Mouse (Mus musculus): ENCODE measurements at regions not wholly inside any gene's neighbourhood (a gene's known extent, or its start where the extent isn't known, plus 50 kb on each side); places are given as distances from the start of the nearest gene placed in this dataset.

DNA sequence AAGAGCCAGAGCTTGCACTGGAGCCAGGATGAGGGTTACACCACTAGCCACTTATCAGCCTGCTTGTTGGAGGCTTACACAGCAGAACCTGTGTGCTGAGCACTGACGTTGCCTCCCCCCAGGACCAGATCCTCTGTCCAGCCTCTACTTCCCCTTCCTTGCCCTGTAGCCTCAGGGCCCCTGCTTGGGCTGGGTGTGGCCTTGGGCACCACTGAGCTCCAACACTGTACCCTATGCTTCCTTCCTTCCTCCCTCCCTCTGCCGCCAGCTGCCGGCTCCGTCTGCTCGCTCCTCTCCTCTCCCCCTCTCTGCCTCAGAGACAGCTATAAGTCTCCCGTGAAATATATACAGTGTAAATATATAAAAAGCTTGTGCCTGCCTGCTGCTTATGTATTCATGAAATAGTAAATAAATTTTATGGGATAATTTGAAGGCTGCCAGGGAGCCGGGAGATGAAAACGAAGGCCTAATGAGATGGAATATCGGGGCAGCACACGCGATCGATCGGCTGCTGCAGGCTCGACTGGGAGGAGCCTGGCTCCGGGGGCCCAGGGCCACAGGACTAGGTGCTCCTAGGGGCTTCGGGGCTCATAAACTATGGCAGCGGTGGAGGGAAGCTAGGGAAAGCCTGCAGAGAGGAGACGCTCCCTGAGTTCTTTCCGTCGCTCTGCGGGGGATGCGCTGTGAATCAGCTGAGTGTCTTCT, 135.6 kb downstream of the Rbm19 start:
- no peak for DNase-seq (ENCODE audit: low read depth, low spot score)

DNA sequence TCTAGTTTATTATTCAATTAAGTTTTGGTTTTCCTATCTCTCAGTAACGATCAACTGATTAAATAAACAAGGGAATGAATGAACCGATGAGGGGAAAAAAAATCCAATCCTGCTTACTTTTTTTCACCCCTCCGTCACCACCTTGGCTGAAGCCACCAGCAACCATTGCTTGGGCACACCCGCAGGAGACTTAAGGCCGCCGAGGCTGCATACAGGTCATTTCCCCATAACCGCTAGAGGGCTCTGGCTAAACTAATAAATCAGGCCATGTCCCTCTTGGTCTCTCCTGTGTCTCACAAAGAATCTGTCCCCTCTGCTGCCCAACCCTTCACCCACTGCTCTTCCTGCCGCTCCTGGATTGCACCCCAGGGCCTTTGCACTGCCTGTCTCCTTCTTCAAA, 136.3 kb downstream of the Rbm19 start:
- DNase-seq (ENCODE audit: low read depth, low spot score): no peak

DNA sequence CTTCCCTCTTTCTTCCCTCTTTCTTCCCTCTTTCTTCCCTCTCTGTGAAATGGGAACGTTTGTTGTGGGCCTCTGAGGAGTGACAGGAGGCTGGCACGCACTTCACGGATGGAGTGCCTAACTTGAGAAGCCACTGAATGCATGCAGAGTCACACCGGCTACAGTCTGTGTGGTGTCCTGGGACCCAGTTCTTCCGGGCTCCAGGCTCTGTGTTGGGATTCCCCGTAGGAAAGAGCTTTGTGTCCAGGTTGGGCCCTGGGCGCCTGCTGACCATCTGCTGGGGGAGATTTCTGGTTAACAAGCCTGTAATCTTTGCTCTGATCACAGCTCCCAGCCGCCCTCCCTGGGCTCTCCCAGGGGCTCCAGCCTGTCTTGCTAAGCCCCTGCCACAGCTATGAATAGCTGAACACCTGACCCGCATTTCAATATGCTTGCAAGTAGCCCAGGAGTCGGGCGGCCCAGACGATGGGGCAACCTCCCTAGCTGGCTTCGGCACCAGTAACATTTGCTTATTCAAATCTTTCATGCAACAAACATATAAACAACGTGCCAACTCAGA, 146.5 kb downstream of the Rbm19 start:
- DNase-seq (ENCODE audit: low read depth, low spot score): no peak

DNA sequence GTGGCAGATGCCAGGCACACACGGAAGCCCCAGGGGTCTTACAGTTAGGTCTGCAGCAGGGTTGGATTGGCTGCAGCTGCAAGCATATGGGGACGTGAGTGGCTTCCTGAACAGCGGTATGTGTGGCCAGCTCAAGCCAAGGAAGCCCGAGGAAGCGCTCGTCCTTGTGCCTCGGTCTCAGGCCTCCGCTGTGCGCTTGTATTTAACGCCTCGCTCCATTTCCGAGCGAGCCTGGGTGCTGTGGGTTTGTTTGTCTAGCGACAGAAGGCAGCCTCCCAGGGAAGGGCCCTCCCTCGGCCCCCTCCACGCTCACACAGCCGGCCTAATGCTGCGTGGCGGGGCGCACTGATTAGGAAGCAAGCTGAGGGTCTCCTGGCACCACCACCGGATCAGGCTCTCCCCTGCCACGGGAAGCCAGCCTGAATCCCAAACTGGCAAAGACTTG, 153.2 kb downstream of the Rbm19 start:
- DNase-seq (ENCODE audit: low read depth, low spot score): no peak

DNA sequence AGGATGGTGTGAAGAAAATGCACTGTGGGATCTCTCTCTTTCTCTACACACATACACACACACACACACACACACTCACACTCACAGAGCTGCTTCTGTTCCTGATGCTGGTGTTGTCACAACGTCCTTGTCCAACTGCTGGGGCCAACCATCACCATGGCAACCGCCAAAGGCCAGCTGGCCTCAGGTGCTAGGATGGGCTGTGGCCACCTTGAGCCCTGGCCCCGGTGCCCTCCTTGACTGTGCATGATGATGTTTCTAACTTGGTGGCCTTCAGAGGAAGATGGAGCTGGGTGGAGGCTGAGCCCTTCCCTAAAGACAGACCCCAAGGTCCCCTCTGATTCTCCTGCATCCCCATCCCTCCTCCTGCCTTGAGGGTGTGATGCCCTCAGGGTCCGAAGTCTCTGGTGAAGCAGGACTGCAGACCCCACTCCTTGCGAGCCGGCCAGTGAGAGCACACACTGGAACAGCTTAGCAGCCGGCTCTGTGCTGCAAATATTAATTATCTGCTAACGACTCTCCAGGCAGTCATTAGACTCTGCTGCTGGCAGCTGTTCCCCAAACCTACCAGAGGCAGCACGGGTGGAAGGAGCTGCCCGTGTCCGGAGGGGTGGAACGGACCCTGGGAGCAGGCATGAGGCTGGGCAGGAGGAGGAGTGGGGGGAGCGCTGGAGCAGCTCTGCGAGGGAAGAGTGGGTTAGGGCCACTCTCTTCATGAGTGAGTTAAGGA, 154.8 kb downstream of the Rbm19 start:
- no peak for DNase-seq (ENCODE audit: low read depth, low spot score)

DNA sequence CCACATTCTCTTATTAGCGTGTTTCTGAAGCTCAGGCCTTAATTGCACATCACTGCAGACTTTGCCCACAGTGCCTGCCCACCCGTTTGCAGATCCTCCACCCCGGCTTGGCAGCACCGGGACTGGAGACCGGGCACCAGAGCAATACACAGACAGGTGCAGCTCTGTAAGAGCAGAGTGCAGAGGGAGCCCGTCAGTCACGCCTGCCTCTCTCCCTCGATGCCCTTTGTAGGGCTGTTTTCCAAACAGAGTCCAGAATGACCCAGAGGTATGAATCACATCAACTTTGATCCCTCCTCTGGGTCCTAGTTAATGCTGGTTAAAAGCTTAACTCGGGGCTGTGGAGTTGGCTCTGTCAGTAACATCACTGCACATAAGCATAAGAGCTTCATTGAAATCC, 155.3 kb upstream of the Lhx5 start:
- no peak for DNase-seq (ENCODE audit: low read depth, low spot score)

DNA sequence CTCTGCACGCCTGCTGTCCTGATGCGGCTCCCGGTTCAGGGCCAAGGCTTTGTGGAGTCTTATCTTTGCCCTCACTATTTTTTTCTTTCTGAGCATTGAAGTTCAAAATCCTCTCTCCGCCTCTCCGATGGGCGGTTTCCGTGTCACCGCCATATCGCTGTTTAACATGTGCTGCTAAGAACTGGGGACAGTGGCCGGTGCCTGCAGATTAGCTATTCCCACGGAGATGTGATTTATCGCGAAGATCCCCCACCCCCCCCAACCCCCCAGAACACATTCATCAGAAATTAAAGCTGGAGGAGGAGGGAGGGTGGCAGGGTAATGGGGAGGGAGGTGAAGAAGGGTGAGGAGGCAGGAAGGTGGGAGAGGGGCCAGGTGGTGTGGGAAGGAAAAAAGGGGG, 151.2 kb upstream of the Lhx5 start:
- no peak for DNase-seq (ENCODE audit: low read depth, low spot score)

DNA sequence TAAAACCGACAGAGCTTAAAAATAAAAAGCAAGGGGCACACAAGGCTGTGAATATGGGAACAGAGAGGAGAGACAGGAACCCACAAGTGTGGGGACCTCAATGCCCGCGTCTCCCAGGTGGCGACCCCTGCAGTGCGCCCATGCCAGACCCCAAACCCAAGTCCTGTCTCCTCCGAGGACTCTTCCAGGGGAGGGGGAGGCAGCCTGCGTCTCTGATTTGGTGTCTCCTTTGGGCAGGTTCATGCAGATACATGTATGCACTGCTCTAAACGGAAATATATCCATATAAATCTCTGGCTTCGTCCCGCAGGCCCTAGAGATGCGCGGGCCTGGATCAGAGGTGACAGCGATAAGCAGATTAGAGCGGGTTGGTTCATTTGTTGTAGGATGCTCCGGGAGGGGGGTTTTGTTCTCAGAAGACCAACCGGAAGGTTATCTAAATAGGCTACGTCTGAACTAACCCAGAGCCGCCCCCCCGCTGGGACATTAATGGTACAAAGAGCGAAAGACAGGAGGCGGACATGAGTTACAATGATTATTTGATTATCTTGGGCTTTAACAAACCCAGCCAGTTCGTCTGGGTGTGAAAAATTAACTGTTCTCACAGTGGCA, 150.4 kb upstream of the Lhx5 start:
- no peak for DNase-seq (ENCODE audit: low read depth, low spot score)

DNA sequence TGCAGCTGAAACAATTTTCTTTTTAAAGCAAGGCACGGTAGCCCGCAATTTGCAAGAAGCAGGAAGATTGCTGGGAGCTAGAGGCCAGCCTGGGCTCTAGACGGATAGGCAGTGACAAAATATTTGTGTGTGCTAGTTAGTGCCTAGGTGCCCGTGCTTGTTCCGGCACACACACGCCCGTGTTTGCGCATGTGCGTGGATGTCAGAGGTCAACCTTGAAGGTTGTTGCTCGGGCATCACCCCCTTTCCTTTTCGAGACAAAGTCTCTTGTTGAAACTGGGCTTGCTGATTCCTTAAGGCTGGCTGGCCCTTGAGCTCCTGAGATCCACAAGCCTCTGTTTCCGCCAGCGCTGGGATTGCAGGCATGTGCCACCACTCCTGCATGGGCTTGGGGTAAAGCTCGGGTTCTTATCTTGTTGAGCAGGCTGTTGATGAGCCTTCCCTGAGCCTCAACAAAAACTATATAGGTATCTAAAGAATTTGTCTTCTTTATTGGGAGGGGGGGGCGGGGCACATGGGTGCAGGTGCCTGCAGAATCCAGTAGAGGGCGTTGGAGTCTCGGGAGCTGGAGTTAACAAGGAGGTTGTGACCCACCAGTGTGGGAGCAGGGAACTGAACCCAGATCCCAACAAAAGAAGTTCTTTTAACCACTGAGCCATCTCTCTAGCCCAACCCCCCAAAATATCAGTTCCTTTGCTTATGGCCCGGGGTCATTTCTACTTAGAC, 149.5 kb upstream of the Lhx5 start:
- DNase-seq (ENCODE audit: low read depth, low spot score): no peak

DNA sequence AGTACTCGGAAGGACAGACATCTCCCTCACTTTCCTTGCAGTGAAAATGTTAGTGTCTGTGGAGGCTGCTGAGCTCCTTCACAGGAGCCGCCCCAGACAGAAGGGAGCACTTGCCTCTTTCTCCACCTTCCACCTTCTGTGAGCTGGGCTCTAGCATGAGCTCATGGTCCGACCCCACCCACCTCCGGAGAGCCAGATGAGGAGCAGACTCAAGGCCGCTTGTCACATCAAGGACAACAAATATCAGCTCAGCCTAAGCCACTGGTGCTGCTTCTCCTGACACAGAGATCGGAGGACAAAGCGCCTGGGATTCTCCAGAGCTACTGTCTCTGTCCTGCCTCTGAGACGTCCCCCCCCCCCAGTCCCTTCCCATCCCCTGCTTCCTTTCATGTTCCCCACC, 146.9 kb upstream of the Lhx5 start:
- no peak for DNase-seq (ENCODE audit: low read depth, low spot score)

DNA sequence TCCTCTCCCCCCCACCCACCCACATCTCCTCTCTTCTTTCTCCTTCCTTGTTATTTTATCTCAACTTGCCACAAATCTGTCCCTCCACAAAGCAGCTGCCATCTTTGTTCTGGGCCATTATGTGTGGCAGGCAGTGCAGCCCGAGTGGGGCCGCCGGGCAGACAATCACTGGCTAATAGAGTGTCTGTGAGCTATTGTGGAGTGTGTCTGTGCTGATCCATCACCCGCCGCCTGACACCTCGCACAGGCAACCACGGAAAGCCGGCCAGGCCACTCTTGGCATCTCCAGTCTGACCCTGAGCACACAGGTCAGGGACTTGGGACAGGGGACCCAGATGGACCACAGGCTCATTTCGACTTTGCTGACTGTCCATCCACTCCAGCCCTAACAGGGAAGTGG, 146.5 kb upstream of the Lhx5 start:
- DNase-seq (ENCODE audit: low read depth, low spot score): no peak

DNA sequence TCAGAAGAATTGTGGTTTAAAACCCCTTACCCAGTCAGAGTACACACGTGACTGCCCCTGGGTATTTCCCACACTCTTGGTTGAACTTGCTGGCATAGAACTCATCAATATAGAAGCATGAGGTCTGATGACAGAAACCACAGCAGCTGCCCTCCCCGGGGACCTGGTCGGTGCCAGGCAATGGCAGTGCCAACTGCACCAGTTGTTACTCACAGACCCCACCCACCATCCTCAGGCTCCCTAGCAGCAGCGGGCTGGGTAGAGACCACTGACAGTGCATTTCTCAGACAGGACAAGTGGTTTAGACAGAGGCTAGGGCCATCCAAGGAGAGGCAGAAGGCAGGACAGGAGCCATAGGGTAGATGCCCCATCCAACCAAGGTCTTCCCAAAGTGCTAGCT, 144.7 kb upstream of the Lhx5 start:
- no peak for DNase-seq (ENCODE audit: low read depth, low spot score)

DNA sequence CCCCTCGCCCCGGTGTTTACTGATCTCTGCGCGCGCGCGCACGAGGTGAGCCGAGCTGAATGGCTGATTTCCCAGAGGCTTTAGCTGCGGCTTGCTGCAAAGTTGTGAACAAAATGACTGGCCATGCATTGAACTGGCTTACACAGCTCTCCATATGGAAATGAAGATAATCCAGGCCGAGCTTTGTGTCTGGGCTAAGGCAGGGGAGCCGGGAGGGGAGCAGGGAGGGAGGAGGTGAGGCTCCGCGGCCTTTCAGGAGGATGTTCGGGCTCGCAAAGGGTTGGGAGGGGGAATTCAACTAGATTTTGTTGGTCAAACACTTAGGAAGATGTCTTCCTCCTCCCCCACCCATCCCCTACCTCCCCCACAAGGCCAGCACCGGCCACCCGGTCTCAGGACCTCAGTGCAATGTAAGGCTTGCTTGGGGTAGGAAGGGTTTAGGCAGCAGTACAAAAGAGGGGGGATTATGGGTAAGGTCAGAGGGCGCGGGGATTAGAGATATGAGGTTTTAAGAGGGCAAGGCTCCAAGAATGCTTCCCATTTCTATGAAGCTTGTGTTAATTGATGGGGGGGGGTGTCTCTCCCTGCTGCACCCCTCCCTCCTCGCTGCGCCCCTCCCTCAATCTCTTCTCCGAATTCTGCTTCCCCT, 143.3 kb upstream of the Lhx5 start:
- DNase-seq (ENCODE audit: low read depth, low spot score): no peak

DNA sequence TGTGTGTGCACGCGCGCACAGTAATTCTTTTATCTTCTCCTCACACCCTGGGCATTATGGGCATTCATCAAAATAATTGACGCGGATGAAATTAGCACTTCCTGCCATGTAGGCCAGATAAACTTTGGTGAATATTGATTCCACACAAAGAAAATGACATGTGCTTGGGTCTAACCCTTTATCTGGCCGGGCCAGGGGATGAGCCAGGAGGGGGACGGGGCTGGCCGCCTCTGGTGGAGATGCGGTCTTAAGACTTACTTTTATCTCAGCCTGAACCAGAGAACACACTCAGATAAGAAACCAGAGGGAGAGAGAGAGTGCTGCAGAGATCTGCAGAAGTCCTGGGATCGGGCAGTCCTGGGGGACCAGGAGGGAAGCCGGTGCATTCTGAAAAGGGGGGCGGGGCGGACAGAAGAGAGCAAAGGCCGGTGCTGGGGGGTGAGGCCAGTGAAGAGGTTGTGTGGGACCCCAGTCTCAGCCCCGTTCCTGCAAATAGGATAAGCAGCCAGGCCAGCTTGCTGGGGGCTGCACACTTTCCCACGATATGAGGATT, 136.9 kb upstream of the Lhx5 start:
- no peak for DNase-seq (ENCODE audit: low read depth, low spot score)

DNA sequence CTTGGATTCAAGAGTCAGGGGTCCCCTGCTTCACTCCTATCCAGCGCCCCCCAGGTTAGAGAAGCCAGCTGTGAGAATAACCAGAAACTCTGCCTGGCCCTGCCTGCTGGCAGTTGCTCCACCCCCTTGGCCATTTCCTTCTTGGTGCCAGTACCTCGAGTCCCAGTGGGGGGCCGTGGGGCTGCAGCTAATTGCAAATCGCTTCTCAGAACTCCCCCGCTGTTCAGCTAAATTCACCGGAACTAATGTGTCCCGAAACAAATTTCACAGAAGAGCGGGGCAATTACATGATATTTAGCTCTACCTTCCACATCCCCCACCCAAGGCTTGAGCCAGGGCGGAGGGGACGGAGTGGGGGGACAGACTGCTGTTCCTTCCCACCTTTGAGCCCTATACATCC, 134.3 kb upstream of the Lhx5 start:
- no peak for DNase-seq (ENCODE audit: low read depth, low spot score)

DNA sequence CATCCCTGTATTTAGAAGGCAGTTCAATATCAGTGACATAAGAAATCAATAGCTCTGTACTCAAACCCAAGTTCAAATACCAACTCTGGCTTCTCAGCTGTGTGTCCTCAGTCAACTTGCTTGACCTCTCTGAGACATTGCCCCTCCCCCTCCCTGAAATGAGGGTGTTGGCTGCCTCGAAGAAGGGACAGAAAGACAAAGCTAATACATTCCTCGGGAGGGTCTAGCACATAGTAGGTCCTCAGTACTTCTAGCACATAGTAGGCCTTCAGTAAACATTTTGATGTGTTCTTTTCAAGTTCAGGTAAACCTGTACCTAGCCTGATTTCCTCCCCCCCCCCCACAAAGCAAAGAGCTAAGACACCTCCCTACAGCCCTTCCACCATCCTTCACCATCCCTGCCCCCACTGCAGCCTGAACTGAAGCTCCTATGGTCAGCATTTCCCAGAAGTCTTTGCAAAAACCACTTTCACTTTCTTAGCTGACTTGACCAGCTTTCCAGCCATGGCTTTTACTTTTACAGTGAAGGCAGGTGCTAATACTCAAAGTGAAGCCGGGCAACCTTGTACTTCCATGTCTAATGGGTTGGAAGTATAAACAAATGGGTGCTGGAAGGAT, 133.7 kb upstream of the Lhx5 start:
- no peak for DNase-seq (ENCODE audit: low read depth, low spot score)

DNA sequence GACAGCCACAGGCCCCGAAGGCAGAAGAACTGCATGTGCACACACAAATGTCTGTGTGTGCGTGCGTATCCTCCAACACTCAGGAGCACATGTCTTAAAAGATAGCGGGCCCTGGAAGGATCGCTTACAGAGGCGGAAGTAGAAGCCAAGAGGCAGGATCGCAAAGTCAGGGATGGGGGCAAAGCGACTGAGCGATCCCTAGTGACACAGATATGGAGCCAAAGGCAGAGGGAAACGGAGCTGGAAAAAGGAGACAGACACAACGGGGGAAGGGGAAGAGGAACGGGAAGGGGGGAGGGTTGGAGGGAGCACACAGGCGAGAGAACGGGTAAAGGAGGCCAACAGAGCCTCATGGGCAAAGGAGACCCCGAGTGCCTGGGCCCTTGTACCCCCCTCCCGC, 129.8 kb upstream of the Lhx5 start:
- DNase-seq (ENCODE audit: low read depth, low spot score): no peak

DNA sequence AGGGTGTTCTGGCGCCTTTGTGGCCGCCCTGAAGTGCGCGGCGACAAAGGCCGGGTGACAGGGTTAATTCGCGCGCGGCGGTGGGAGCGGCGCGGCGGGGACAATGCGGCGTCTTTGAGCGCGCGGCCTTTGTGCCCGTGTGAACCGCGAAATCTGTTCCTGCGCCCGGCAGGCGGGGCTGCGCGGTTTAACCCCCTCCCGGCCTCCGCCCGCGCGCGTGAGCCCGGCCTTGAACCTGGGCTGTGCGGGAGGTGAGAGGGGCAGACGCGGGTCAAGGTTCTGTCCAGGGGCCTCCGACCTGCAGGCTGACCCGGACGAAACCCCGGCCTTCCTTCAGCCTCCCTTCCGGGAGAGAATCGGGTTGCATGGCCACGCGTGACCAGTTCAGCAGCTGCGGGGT, 129.2 kb upstream of the Lhx5 start:
- DNase-seq (ENCODE audit: low read depth, low spot score): no peak

DNA sequence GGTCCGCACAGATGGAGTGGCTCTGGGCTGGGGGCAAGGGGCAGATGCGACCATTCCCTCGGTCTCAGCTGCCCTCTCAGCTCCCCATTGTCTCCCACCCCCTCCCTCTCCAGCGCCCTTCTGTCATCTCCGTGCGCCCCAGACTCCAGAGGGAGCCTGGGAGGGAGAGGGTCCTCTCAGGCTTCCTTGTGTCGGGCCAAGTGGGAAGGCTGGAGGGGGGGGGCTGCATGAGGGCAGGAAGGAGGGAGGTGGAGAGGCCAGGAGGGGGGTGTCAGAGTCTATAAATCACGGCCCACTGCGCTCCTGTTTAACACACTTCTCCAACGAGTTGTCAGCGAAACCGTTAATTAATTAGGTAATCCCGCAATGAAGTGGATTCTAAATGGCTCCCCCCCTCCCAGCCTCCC, 127.2 kb upstream of the Lhx5 start:
- DNase-seq (ENCODE audit: low read depth, low spot score): no peak

DNA sequence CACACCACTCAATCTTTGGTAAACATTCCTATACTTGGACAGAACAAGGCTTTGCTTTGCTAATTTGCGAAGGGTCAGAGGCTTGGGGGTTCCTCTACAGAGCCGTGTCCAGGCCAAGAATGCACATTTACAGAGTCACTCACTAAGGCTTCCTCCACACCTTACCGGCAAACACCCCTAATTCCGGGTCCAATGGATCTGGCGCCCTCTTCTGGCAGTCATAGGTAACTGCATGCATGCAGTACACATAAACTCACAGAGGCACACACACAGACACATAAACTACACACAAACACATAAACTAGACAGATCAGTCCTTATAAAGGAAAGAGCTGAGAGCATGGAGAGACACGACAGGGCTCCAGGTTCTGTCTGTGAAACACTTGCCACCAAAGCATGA, 119.2 kb upstream of the Lhx5 start:
- DNase-seq (ENCODE audit: low read depth, low spot score): no peak

DNA sequence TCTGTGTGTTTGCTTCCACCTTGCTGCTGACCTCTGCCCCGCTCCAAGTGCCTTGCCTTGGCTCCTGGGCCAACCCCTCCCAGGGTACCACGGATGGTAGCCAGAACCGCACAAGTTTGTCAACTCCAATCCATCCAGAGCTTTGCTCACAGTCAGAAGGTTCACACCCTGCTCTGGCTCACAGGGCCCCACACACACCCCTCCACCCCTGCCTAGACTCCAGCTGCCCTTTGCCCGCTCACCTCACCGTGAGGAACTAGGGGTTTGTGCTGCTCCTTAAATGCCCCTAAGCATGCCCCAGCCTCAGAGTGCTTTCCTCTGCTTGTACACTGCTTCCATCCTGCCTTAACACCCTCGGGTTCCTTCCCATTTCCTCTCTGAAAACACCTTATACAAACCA, 117.5 kb upstream of the Lhx5 start:
- no peak for DNase-seq (ENCODE audit: low read depth, low spot score)

All from brain, embryonic 18.5 days (tissue).